Mouse (Mus musculus): ENCODE data around the gene Cct2. TPM values are rescaled to one million over a fixed set of nuclear protein-coding genes. Genes with fewer than 3 reads are reported as not detected.

Gene Cct2
- total RNA-seq, 2 experiments from 2014 or later: 121 to 137 TPM

DNA sequence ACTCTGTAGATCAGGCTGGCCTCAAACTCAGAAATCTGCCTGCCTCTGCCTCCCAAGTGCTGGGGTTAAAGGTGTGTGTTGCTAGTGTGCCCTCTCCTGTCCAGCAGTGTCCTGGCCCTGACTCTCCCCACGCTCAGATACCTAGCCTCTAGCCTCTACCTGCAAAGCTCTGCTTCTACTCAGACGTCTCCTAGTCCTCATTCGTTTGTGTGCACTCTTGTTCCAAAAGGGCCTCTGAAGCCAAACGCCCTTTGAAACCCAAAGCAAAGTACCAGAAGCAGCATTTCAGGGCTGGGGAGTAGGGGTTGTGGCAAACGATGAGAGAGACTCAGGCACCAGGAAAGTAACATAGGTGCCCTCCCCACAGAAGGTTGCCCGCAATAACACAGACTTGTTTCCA lies 53.9 kb downstream of the Cct2 start:
- intact Hi-C loops (cut with DNase I): no loop called here
- no peak for DNase-seq

- no peak for DNase-seq
- intact Hi-C loops (cut with DNase I): no loop called here
Measured at GRCm38 (mm10) chr10:117005707-117006464, 57.7 kb downstream of the Cct2 start.

DNA sequence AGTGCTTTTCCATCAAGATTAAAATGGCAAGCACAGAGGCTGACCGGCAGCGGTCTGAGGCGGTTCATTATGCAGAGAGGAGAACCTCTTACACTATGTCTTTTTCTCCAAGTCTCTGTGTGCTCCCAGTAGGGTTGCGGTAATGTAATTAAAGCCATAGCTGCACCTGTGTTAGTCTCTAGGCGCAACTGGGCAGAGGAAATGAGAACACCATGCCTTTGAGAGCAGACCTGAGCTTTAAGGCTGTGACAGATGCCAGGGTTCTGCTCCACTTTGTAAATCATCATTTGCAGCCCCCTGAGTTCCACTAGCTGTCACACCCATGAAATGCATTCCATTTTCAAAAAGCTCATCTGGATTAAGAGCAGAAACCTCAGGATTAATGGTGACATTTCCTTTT lies 58.9 kb downstream of the Cct2 start:
- intact Hi-C loops (cut with DNase I): no loop called here

More for the DNA sequence above, 58.9 kb downstream of the Cct2 start:
- no peak for DNase-seq

Other genes starting within 250 kb of the Cct2 start
- gene Myrfl, start 166.9 kb downstream of the Cct2 start, total RNA-seq (2021): under 1 TPM; 0.72 to 0.76 TPM
- 10 to 100 TPM; 78.8 to 87.1 TPM for gene Rab3ip, start 113.0 kb downstream of the Cct2 start, total RNA-seq (2021)
- gene Gm10271, start 91.2 kb downstream of the Cct2 start, total RNA-seq (2021): not detected
- 1 to 10 TPM; 2.5 TPM for gene Best3, start 77.5 kb downstream of the Cct2 start, total RNA-seq (2021)
- 100 to 1,000 TPM; 247 to 264 TPM for gene Lrrc10, start 18.5 kb downstream of the Cct2 start, total RNA-seq (2021)
- 10 to 100 TPM; 17.9 to 19.5 TPM for gene Frs2, start 84.7 kb upstream of the Cct2 start, total RNA-seq (2021)
- 10 to 100 TPM; 28.0 to 28.8 TPM for gene Yeats4, start 160.7 kb upstream of the Cct2 start, total RNA-seq (2021)
- not detected for gene 9530003J23Rik, start 174.9 kb upstream of the Cct2 start, total RNA-seq (2021)
- gene Lyz2, start 218.5 kb upstream of the Cct2 start, total RNA-seq (2021): 10 to 100 TPM; 93.0 to 99.3 TPM
- 1 to 10 TPM; 8.6 to 9.2 TPM for gene Lyz1, start 229.1 kb upstream of the Cct2 start, total RNA-seq (2021)

Data from heart, postnatal 14 days (tissue).